Mouse (Mus musculus) testis, adult 2 months (tissue): ENCODE data around the gene Ube2cbp. TPM values are rescaled to one million over a fixed set of nuclear protein-coding genes. Genes with fewer than 3 reads are reported as not detected.

Experiments used
- H3K27ac ChIP-seq: fragments of 200-500 bp; 2 replicates; pipeline ENCODE4 v1.5.1; 2012; ENCODE audit warnings: low read depth, low read length; ENCODE audit not compliant: control insufficient read depth, insufficient read depth
- H3K27me3 ChIP-seq: fragments of 200-500 bp; 2 replicates; pipeline ENCODE4 v1.6.1; 2012; ENCODE audit warnings: mild to moderate bottlenecking, low read length, moderate library complexity; ENCODE audit not compliant: control insufficient read depth, insufficient read depth
- H3K36me3 ChIP-seq: fragments of 200-500 bp; 2 replicates; pipeline ENCODE4 v1.6.1; 2012; ENCODE audit warnings: mild to moderate bottlenecking, low read length; ENCODE audit not compliant: control insufficient read depth, insufficient read depth
- H3K4me1 ChIP-seq: fragments of 200-500 bp; 2 replicates; pipeline ENCODE4 v1.6.1; 2012; ENCODE audit warnings: low read length; ENCODE audit not compliant: control insufficient read depth, insufficient read depth
- H3K4me3 ChIP-seq: fragments of 200-500 bp; 2 replicates; pipeline ENCODE4 v1.5.1; 2012; ENCODE audit warnings: low read depth, mild to moderate bottlenecking, low read length, moderate library complexity, mixed read lengths; ENCODE audit not compliant: control insufficient read depth
- CTCF ChIP-seq: fragments of 200-500 bp; IDR thresholded peaks from 2 replicates; pipeline ENCODE4 v1.5.1; 2012; ENCODE audit warnings: low read depth, mild to moderate bottlenecking, inconsistent platforms, low read length, moderate library complexity; ENCODE audit not compliant: control insufficient read depth, insufficient read depth, insufficient replicate concordance
- POLR2A ChIP-seq: fragments of 200-500 bp; IDR thresholded peaks from 2 replicates; pipeline ENCODE4 v1.6.1; 2012; ENCODE audit warnings: low read depth, mild to moderate bottlenecking, inconsistent platforms, low read length, moderate library complexity; ENCODE audit not compliant: control insufficient read depth
- polyA plus RNA-seq: library from polyadenylated mRNA; depleted of rRNA; stranded (reverse); fragments of >200 nt; gene quantifications from 2 replicates; pipeline ENCODE4 v1.2.3, GENCODE M21; 2012

The Ube2cbp gene
- polyA plus RNA-seq, 1 experiment, result 0.89 TPM

GRCm38 (mm10) chr9:86482236-86482635, 17.5 kb upstream of the Ube2cbp start:
- H3K36me3 ChIP-seq, result no peaks in the 10 kb centered on the region
- H3K27me3 ChIP-seq, result no peaks in the 10 kb centered on the region
- H3K4me3 ChIP-seq, result no peak overlapping the region
- H3K27ac ChIP-seq, result no peak overlapping the region
- no peaks in the 10 kb centered on the region for H3K4me1 ChIP-seq
- TF ChIP-seq POLR2A (no peak), CTCF (no peak)

- TF ChIP-seq CTCF (no peak), POLR2A (no peak)
- Histone ChIP-seq H3K4me1 (no peaks in the 10 kb centered on the region), H3K27ac (no peak overlapping the region), H3K36me3 (no peaks in the 10 kb centered on the region), H3K4me3 (no peak overlapping the region), H3K27me3 (no peaks in the 10 kb centered on the region)
These were observed 13.8 kb upstream of the Ube2cbp start for GRCm38 (mm10) chr9:86478414-86479093.

- Histone ChIP-seq H3K27ac (no peak overlapping the region), H3K27me3 (no peaks in the 10 kb centered on the region), H3K36me3 (no peaks in the 10 kb centered on the region), H3K4me1 (no peaks in the 10 kb centered on the region), H3K4me3 (no peak overlapping the region)
- TF ChIP-seq POLR2A (no peak), CTCF (no peak)
These were observed 12.0 kb upstream of the Ube2cbp start for GRCm38 (mm10) chr9:86476763-86477162.

- no peaks in the 10 kb centered on the region for H3K27me3 ChIP-seq
- TF ChIP-seq CTCF, result no peak
- no peak for TF ChIP-seq POLR2A
- no peak overlapping the region for H3K4me3 ChIP-seq
These were observed 11.2 kb upstream of the Ube2cbp start for GRCm38 (mm10) chr9:86475956-86476355.

GRCm38 (mm10) chr9:86466990-86467870, 2.5 kb upstream of the Ube2cbp start, which contains the start of gene Dop1a:
TSS of gene Dop1a (plus strand) at chr9:86467154.
- peak within 1 kb of the TSS; percentile 95 for H3K4me3 ChIP-seq
- H3K4me1 ChIP-seq, result no peaks in the 10 kb centered on the region; the same call in 1 of the 2 replicates
- no peaks in the 10 kb centered on the region for H3K36me3 ChIP-seq
- no peaks in the 10 kb centered on the region for H3K27me3 ChIP-seq
- peak within 1 kb of the TSS; percentile 90 for H3K27ac ChIP-seq
- TF ChIP-seq CTCF, result peak; percentile 97
- TF ChIP-seq POLR2A, result peak; percentile 72

More at GRCm38 (mm10) chr9:86475956-86476355, 11.2 kb upstream of the Ube2cbp start:
- H3K4me1 ChIP-seq, result no peaks in the 10 kb centered on the region
- H3K36me3 ChIP-seq, result no peaks in the 10 kb centered on the region
- no peak overlapping the region for H3K27ac ChIP-seq

- H3K4me1 ChIP-seq, result no peaks in the 10 kb centered on the region
- H3K36me3 ChIP-seq, result no peaks in the 10 kb centered on the region
- TF ChIP-seq CTCF (no peak), POLR2A (no peak)
- H3K4me3 ChIP-seq, result no peak overlapping the region
- no peak overlapping the region for H3K27ac ChIP-seq
- H3K27me3 ChIP-seq, result no peaks in the 10 kb centered on the region
These were observed 11.1 kb downstream of the Ube2cbp start for GRCm38 (mm10) chr9:86453626-86454025.

GRCm38 (mm10) chr9:86451617-86452016, 13.1 kb downstream of the Ube2cbp start:
- Histone ChIP-seq H3K36me3 (no peaks in the 10 kb centered on the region), H3K27ac (no peak overlapping the region), H3K4me3 (no peak overlapping the region), H3K4me1 (no peaks in the 10 kb centered on the region), H3K27me3 (no peaks in the 10 kb centered on the region)
- TF ChIP-seq POLR2A, result no peak
- peak; percentile 86 for TF ChIP-seq CTCF
